8 mouse cellular contexts compared by ENCODE assay signal in genomic region chr16:33056786-33057185, GRCm38 (mm10). TPM values are rescaled to one million over a fixed set of nuclear protein-coding genes. Genes with fewer than 3 reads are reported as not detected.
DNase-seq lines count a peak whose midpoint lies in the region; ATAC-seq and TF ChIP-seq lines count a peak whose summit lies in the region.

No protein-coding gene starts in this region.

- peak overlapping the region; percentile 78 for H3K4me2 ChIP-seq in hindbrain, embryonic 13.5 days

- TF ChIP-seq POLR2A in heart, adult 2 months (IDR thresholded peaks at IDR 0.05; ENCODE audit: insufficient read depth, low read depth, low read length): no peak
- no peak for TF ChIP-seq POLR2A in thymus, adult 2 months (IDR thresholded peaks at IDR 0.05; ENCODE audit: control insufficient read depth, extremely low read depth, insufficient read depth, low read length, poor library complexity)

- H3K79me2 ChIP-seq in heart, adult 2 months (replicated peaks; ENCODE audit: control insufficient read depth, insufficient read depth, low read length): no peaks in the 10 kb centered on the region

- peaks cover 4% of the 10 kb centered on the region for H3K4me1 ChIP-seq in heart, adult 2 months (ENCODE audit: control insufficient read depth, insufficient read depth, low read length)
- H3K4me1 ChIP-seq in thymus, adult 2 months (replicated peaks; ENCODE audit: control insufficient read depth, insufficient read depth, low read length): peaks cover 10% of the 10 kb centered on the region
- H3K4me1 ChIP-seq in hindbrain, embryonic 13.5 days (replicated peaks): peaks cover 35% of the 10 kb centered on the region

- no peak for TF ChIP-seq EP300 in heart, adult 2 months (IDR thresholded peaks at IDR 0.05; ENCODE audit: insufficient read depth, low read depth, low read length)

- no peak for DNase-seq in heart, adult 2 months
- no peak for DNase-seq in heart, postnatal 14 days
- DNase-seq in thymus, adult 2 months: no peak
- no peak for DNase-seq in thymus, postnatal 14 days
- peak; percentile 31 for DNase-seq in mesoderm, embryonic 11.5 days (ENCODE audit: low read depth, low spot score)
- no peak for DNase-seq in thymus, postnatal 0 days (ENCODE audit: low spot score)

- peak overlapping the region; percentile 97 for H3K27ac ChIP-seq in heart, adult 2 months
- peak overlapping the region; percentile 40 for H3K27ac ChIP-seq in thymus, adult 2 months (ENCODE audit: control insufficient read depth, insufficient read depth, low read length)
- peak overlapping the region; percentile 91 for H3K27ac ChIP-seq in hindbrain, embryonic 13.5 days

- H3K9me3 ChIP-seq in hindbrain, embryonic 13.5 days: no peaks in the 10 kb centered on the region

- peak overlapping the region; percentile 79 for H3K4me3 ChIP-seq in heart, adult 2 months
- peak overlapping the region; percentile 80 for H3K4me3 ChIP-seq in thymus, adult 2 months (ENCODE audit: control insufficient read depth, insufficient read depth, low read length)
- H3K4me3 ChIP-seq in hindbrain, embryonic 13.5 days: peak overlapping the region; percentile 96

- no peak for TF ChIP-seq CTCF in heart, adult 2 months (IDR thresholded peaks at IDR 0.05)
- TF ChIP-seq CTCF in thymus, adult 2 months (IDR thresholded peaks at IDR 0.05; ENCODE audit: borderline replicate concordance, control insufficient read depth, extremely low read depth, insufficient read depth, low read length, poor library complexity): no peak

- ATAC-seq in hindbrain, embryonic 13.5 days (ENCODE audit: low FRiP score): no peak; the same call in 1 of the 2 replicates
- no peak for ATAC-seq in cerebellum, adult (ENCODE audit: insufficient number of reproducible peaks, low FRiP score, low TSS enrichment)

- H3K27me3 ChIP-seq in heart, adult 2 months (ENCODE audit: control insufficient read depth, insufficient read depth, low read length): no peaks in the 10 kb centered on the region
- H3K27me3 ChIP-seq in thymus, adult 2 months (ENCODE audit: control insufficient read depth, insufficient read depth, low read length): no peaks in the 10 kb centered on the region
- no peaks in the 10 kb centered on the region for H3K27me3 ChIP-seq in hindbrain, embryonic 13.5 days

- H3K36me3 ChIP-seq in heart, adult 2 months (ENCODE audit: control insufficient read depth, insufficient read depth, low read length): peaks cover 14% of the 10 kb centered on the region
- peaks cover 26% of the 10 kb centered on the region for H3K36me3 ChIP-seq in thymus, adult 2 months (ENCODE audit: control insufficient read depth, insufficient read depth, low read length)
- H3K36me3 ChIP-seq in hindbrain, embryonic 13.5 days: peaks cover 33% of the 10 kb centered on the region

- intact Hi-C loops in heart, adult 2 months (cut with DNase I): loop anchor here (5.0 kb wide), 1 partner anchor 196 kb away; the partner anchor contains the start of gene Snx4
- intact Hi-C loops in heart, postnatal 14 days (cut with DNase I): no loop called here

- H3K9ac ChIP-seq in heart, adult 2 months (ENCODE audit: low read depth, low read length): peak overlapping the region; percentile 87
- peak overlapping the region; percentile 97 for H3K9ac ChIP-seq in hindbrain, embryonic 13.5 days

- WGBS in heart, adult 2 months: under 1% methylated on average over 24 of the region's 24 CpGs
- under 1% methylated on average over 24 of the region's 24 CpGs for WGBS in thymus, adult 2 months
- under 1% methylated on average over 24 of the region's 24 CpGs for WGBS in hindbrain, embryonic 13.5 days

RNA-seq across cellular contexts. Expression of gene Rpl35a, which starts 0.5 kb away (rescaled TPM):
- total RNA-seq in heart, adult 2 months (2021): 100 to 1,000 TPM; 298 to 319 TPM
- 167 and 313 TPM in 2 replicates for polyA plus RNA-seq in heart, adult 2 months (2012; rRNA removed)
- total RNA-seq in heart, postnatal 14 days (2021): 100 to 1,000 TPM; 297 to 302 TPM
- 328 and 393 TPM in 2 replicates for polyA plus RNA-seq in thymus, adult 2 months (2012; rRNA removed)
- 566 and 585 TPM in 2 replicates for polyA plus RNA-seq in hindbrain, embryonic 13.5 days (2015; fragmentation: Nextera tagmentation; extraction: Ambion mirVana)
- 1,296 and 1,346 TPM in 2 replicates for polyA plus RNA-seq in thymus, postnatal 0 days (2015; fragmentation: Nextera tagmentation; extraction: Ambion mirVana)

RNA-seq across cellular contexts. Expression of gene Iqcg, which starts 0.8 kb away (rescaled TPM):
- total RNA-seq in heart, adult 2 months (2021): under 1 TPM; 0.57 to 0.84 TPM
- 0.09 and 0.25 TPM in 2 replicates for polyA plus RNA-seq in heart, adult 2 months (2012; rRNA removed)
- total RNA-seq in heart, postnatal 14 days (2021): under 1 TPM; 0.60 to 0.73 TPM
- polyA plus RNA-seq in thymus, adult 2 months (2012; rRNA removed): 0.12 and 0.14 TPM in 2 replicates
- polyA plus RNA-seq in hindbrain, embryonic 13.5 days (2015; fragmentation: Nextera tagmentation; extraction: Ambion mirVana): 6.4 and 6.8 TPM in 2 replicates
- polyA plus RNA-seq in thymus, postnatal 0 days (2015; fragmentation: Nextera tagmentation; extraction: Ambion mirVana): 1.4 and 1.6 TPM in 2 replicates

RNA-seq across cellular contexts. Expression of gene Lmln, which starts 5.5 kb away (rescaled TPM):
- 1 to 10 TPM; 1.9 to 2.0 TPM for total RNA-seq in heart, adult 2 months (2021)
- polyA plus RNA-seq in heart, adult 2 months (2012; rRNA removed): 1.1 and 1.8 TPM in 2 replicates
- 1 to 10 TPM; 1.9 to 5.0 TPM for total RNA-seq in heart, postnatal 14 days (2021)
- 2.1 and 2.2 TPM in 2 replicates for polyA plus RNA-seq in thymus, adult 2 months (2012; rRNA removed)
- 3.3 and 4.4 TPM in 2 replicates for polyA plus RNA-seq in hindbrain, embryonic 13.5 days (2015; fragmentation: Nextera tagmentation; extraction: Ambion mirVana)
- polyA plus RNA-seq in thymus, postnatal 0 days (2015; fragmentation: Nextera tagmentation; extraction: Ambion mirVana): 0.76 and 0.88 TPM in 2 replicates

Comparison
In these comparisons a context has a peak if more than half of its experiments do, and no peak if none do; other contexts are left out.
1. H3K27ac ChIP-seq: peak in every context shown above with its lines; median percentile 97 in heart, adult 2 months; 91 in hindbrain, embryonic 13.5 days; 40 in thymus, adult 2 months.